Mouse (Mus musculus) hematopoietic multipotent progenitor cell, adult 10-12 weeks (in vitro differentiated cells): ENCODE data around the gene Rtn2. TPM values are rescaled to one million over a fixed set of nuclear protein-coding genes. Genes with fewer than 3 reads are reported as not detected.

Experiments used
- polyA plus RNA-seq: library from polyadenylated mRNA; stranded (reverse); fragments of >175 nt; gene quantifications from 2 replicates; pipeline ENCODE4 v1.2.3, GENCODE M21; 2012; ENCODE audit warnings: low replicate concordance

The Rtn2 gene
- polyA plus RNA-seq, result 0.56 and 0.73 TPM in 2 replicates

GRCm38 (mm10) chr7:19282385-19282784, at the start of gene Rtn2:
Rtn2 (plus strand) TSS chr7:19282624.

GRCm38 (mm10) chr7:19271238-19272172, 10.9 kb upstream of the Rtn2 start, which contains the start of gene Vasp:
Vasp (minus strand) TSS chr7:19271817.

GRCm38 (mm10) chr7:19279581-19280114, 2.8 kb upstream of the Rtn2 start, which contains the start of gene Ppm1n:
Ppm1n (minus strand) TSS chr7:19280064.

GRCm38 (mm10) chr7:19309884-19310641, 27.6 kb downstream of the Rtn2 start, which contains the start of gene Fosb:
Fosb (minus strand) TSS chr7:19310051.

GRCm38 (mm10) chr7:19344237-19344847, 61.9 kb downstream of the Rtn2 start, which contains the start of gene Ercc1:
Ercc1 (plus strand) TSS chr7:19344778.

Other genes starting within 250 kb of the Rtn2 start
- not detected in 2 replicates for gene Rsph6a, start 227.9 kb upstream of the Rtn2 start, polyA plus RNA-seq
- 15.1 and 17.4 TPM in 2 replicates for gene Dmwd, start 206.4 kb upstream of the Rtn2 start, polyA plus RNA-seq
- 18.5 and 28.2 TPM in 2 replicates for gene Dmpk, start 198.8 kb upstream of the Rtn2 start, polyA plus RNA-seq
- 4.5 and 6.4 TPM in 2 replicates for gene Six5, start 188.0 kb upstream of the Rtn2 start, polyA plus RNA-seq
- gene Gm4969, start 164.3 kb upstream of the Rtn2 start, polyA plus RNA-seq, result not detected in 2 replicates
- gene Fbxo46, start 162.8 kb upstream of the Rtn2 start, polyA plus RNA-seq, result 50.1 and 51.2 TPM in 2 replicates
- 12.3 and 19.0 TPM in 2 replicates for gene Qpctl, start 133.3 kb upstream of the Rtn2 start, polyA plus RNA-seq
- 6.7 and 34.5 TPM in 2 replicates for gene Snrpd2, start 132.9 kb upstream of the Rtn2 start, polyA plus RNA-seq
- 0.05 TPM in 1 of 2 replicates, not detected in the other for gene Gipr, start 116.5 kb upstream of the Rtn2 start, polyA plus RNA-seq
- 17.2 and 24.3 TPM in 2 replicates for gene Eml2, start 106.2 kb upstream of the Rtn2 start, polyA plus RNA-seq
- 4.4 and 9.2 TPM in 2 replicates for gene Gpr4, start 70.1 kb upstream of the Rtn2 start, polyA plus RNA-seq
- gene Opa3, start 54.3 kb upstream of the Rtn2 start, polyA plus RNA-seq, result 10.2 and 13.2 TPM in 2 replicates
- gene Vasp, start 10.8 kb upstream of the Rtn2 start, polyA plus RNA-seq, result 536 and 1,501 TPM in 2 replicates
- 2.9 and 4.4 TPM in 2 replicates for gene Ppm1n, start 2.6 kb upstream of the Rtn2 start, polyA plus RNA-seq
- 4.3 and 21.6 TPM in 2 replicates for gene Fosb, start 27.4 kb downstream of the Rtn2 start, polyA plus RNA-seq
- 62.5 and 86.1 TPM in 2 replicates for gene Ercc1, start 62.2 kb downstream of the Rtn2 start, polyA plus RNA-seq
- 17.3 and 29.4 TPM in 2 replicates for gene Cd3eap, start 76.9 kb downstream of the Rtn2 start, polyA plus RNA-seq
- gene Ppp1r13l, start 77.1 kb downstream of the Rtn2 start, polyA plus RNA-seq, result 3.5 and 5.2 TPM in 2 replicates
- 45.3 and 46.8 TPM in 2 replicates for gene Ercc2, start 99.4 kb downstream of the Rtn2 start, polyA plus RNA-seq
- 4.3 and 9.4 TPM in 2 replicates for gene Klc3, start 121.5 kb downstream of the Rtn2 start, polyA plus RNA-seq
- 1.1 and 1.4 TPM in 2 replicates for gene Ckm, start 122.2 kb downstream of the Rtn2 start, polyA plus RNA-seq
- gene Mark4, start 176.2 kb downstream of the Rtn2 start, polyA plus RNA-seq, result 42.9 and 128 TPM in 2 replicates
- 0.49 and 1.7 TPM in 2 replicates for gene Exoc3l2, start 180.7 kb downstream of the Rtn2 start, polyA plus RNA-seq
- gene Bloc1s3, start 225.7 kb downstream of the Rtn2 start, polyA plus RNA-seq, result 6.4 and 11.8 TPM in 2 replicates
- gene Trappc6a, start 225.8 kb downstream of the Rtn2 start, polyA plus RNA-seq, result 95.1 and 103 TPM in 2 replicates
- gene Nkpd1, start 235.2 kb downstream of the Rtn2 start, polyA plus RNA-seq, result 0.17 and 0.35 TPM in 2 replicates